Mouse (Mus musculus): ENCODE measurements at regions not wholly inside any gene's neighbourhood (a gene's known extent, or its start where the extent isn't known, plus 50 kb on each side); places are given as distances from the start of the nearest gene placed in this dataset.
"Not testable (repeated sequence)": the region's sequence is repeated elsewhere in the genome, so short reads cannot be mapped to it uniquely, and the experiment has no call there.

- no peak for DNase-seq (ENCODE audit: extremely low read depth, low read depth, low spot score)
Measured at GRCm38 (mm10) chr9:41914611-41915010, 209.5 kb downstream of the Sorl1 start.

GRCm38 (mm10) chr9:41913911-41914310 is 210.2 kb downstream of the Sorl1 start:
- DNase-seq (ENCODE audit: extremely low read depth, low read depth, low spot score), result no peak

- DNase-seq (ENCODE audit: extremely low read depth, low read depth, low spot score), result no peak
Measured at GRCm38 (mm10) chr9:41912482-41912881, 211.6 kb downstream of the Sorl1 start.

GRCm38 (mm10) chr9:41900606-41900974 is 223.5 kb downstream of the Sorl1 start:
- no peak for DNase-seq (ENCODE audit: extremely low read depth, low read depth, low spot score)

- DNase-seq (ENCODE audit: extremely low read depth, low read depth, low spot score), result no peak
Measured at GRCm38 (mm10) chr9:41899766-41900605, 224.1 kb downstream of the Sorl1 start.

GRCm38 (mm10) chr9:41895106-41895505 is 229.0 kb downstream of the Sorl1 start:
- DNase-seq (ENCODE audit: extremely low read depth, low read depth, low spot score), result no peak

- no peak for DNase-seq (ENCODE audit: extremely low read depth, low read depth, low spot score)
Measured at GRCm38 (mm10) chr9:41892841-41893240, 231.3 kb downstream of the Sorl1 start.

GRCm38 (mm10) chr9:41891206-41891605 is 232.9 kb downstream of the Sorl1 start:
- DNase-seq (ENCODE audit: extremely low read depth, low read depth, low spot score), result no peak

- DNase-seq (ENCODE audit: extremely low read depth, low read depth, low spot score), result no peak
Measured at GRCm38 (mm10) chr9:41890273-41891141, 233.6 kb downstream of the Sorl1 start.

- no peak for DNase-seq (ENCODE audit: extremely low read depth, low read depth, low spot score)
Measured at GRCm38 (mm10) chr9:41889568-41890272, 234.4 kb downstream of the Sorl1 start.

GRCm38 (mm10) chr9:41888616-41889150 is 235.4 kb downstream of the Sorl1 start:
- no peak for DNase-seq (ENCODE audit: extremely low read depth, low read depth, low spot score)

GRCm38 (mm10) chr9:41886456-41886855 is 237.6 kb downstream of the Sorl1 start:
- DNase-seq (ENCODE audit: extremely low read depth, low read depth, low spot score), result not testable (repeated sequence)

GRCm38 (mm10) chr9:41880457-41880856 is 243.6 kb downstream of the Sorl1 start:
- DNase-seq (ENCODE audit: extremely low read depth, low read depth, low spot score), result no peak

- no peak for DNase-seq (ENCODE audit: extremely low read depth, low read depth, low spot score)
Measured at GRCm38 (mm10) chr9:41879080-41879479, 245.0 kb downstream of the Sorl1 start.

GRCm38 (mm10) chr9:41861136-41861535 is 263.0 kb downstream of the Sorl1 start:
- DNase-seq (ENCODE audit: extremely low read depth, low read depth, low spot score), result no peak

- DNase-seq (ENCODE audit: extremely low read depth, low read depth, low spot score), result peak; percentile 8
Measured at GRCm38 (mm10) chr9:41860681-41861080, 263.4 kb downstream of the Sorl1 start.

- DNase-seq (ENCODE audit: extremely low read depth, low read depth, low spot score), result no peak
Measured at GRCm38 (mm10) chr9:41859780-41860179, 264.3 kb downstream of the Sorl1 start.

- no peak for DNase-seq (ENCODE audit: extremely low read depth, low read depth, low spot score)
Measured at GRCm38 (mm10) chr9:41852099-41852498, 272.0 kb downstream of the Sorl1 start.

- DNase-seq (ENCODE audit: extremely low read depth, low read depth, low spot score), result no peak
Measured at GRCm38 (mm10) chr9:41849628-41850326, 274.3 kb downstream of the Sorl1 start.

GRCm38 (mm10) chr9:41844616-41845015 is 279.5 kb downstream of the Sorl1 start:
- no peak for DNase-seq (ENCODE audit: extremely low read depth, low read depth, low spot score)

Data from fat pad, adult 2 months (tissue).